Mouse (Mus musculus): ENCODE results near the gene Dnhd1.

DNA sequence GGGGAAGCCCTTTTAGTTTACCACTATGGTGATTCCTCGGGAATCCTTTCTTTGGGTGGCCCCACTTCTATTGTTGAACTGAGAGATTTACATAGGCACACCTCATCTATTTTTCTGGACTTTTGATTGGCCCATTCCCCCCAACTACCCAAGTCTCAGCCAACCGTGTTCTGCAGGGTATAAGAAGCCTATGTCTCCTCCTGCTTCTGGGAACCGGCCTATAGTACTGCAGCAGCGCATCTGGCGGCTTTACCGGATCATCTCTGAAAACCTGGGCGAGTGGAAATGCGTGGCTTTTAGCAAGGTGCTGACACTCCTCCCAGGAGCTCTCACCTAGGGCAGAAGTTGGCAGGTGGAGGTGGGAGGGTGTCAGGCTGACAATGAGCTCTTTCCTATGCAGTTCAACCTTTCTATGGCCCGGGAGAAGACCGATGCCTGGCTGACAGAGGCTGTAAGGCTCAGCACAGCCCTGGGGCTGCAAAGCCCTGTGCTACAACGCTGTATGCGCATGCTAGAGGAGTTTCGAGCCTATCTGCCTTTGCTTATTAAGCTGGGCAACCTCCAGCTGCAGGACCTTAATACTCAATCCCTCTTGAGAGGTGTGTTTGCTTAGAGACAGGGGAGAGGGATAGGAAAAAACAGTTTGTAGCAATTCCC lies 35.0 kb downstream of the Dnhd1 start:
- TF ChIP-seq CTCF (IDR thresholded peaks at IDR 0.05; ENCODE audit: borderline replicate concordance, insufficient read depth, low read depth, low read length) = no peak
- no peak for TF ChIP-seq POLR2A (IDR thresholded peaks at IDR 0.05; ENCODE audit: borderline replicate concordance, insufficient read depth, low read length)
